Mouse (Mus musculus) forelimb bud, embryonic 11.5 days (tissue): ENCODE results near the gene Ccdc180.

Experiments used
- DNase-seq: peaks from one replicate; pipeline ENCODE4 v3.0.0-alpha.2; 2012; ENCODE audit warnings: low read depth, low spot score

Ccdc180 gene

GRCm38 (mm10) chr4:45890066-45890761 lies at the start of gene Ccdc180:
TSS of gene Ccdc180 (plus strand) at chr4:45890303.
- peak; percentile 71 for DNase-seq

DNA sequence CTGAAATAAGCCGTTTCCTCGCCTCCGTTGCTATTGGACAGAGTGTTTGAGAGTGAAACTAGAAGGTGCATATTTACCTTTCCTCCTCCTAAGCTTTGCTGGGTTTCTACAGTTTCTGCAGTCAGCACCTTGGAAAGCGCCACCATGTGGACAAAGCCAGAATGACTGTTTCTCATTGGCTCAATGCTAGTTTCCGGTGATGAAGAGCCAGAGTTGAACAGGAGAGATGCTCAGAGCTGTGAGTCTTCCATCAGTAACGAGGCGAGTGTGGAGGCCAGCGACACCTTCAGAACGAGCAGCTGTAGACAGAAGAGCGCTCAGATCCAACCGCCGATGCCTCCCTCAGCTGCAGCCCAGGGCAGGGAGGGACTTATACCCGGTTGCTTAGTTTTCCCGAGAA lies 45.7 kb upstream of the Ccdc180 start:
- peak; percentile 70 for DNase-seq

DNA sequence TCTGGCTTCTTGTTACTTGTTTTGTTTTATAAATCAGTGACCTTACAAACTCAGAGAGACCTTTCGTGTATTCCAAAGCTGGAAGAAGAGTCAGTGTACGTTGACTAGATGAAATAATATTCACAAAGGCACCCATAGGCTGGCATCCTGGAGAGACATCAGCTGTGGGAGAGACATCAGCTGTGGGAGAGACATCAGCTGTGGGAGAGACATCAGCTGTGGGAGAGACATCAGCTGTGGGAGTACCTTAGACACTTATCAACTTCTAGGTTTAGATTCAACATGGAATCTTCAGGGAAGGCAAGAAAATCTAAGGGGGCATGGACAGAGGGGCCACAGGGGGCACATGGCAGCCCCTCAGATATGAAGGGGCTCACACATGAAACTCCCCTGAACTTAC lies 43.8 kb upstream of the Ccdc180 start:
- no peak for DNase-seq

GRCm38 (mm10) chr4:45848109-45848824 lies 41.8 kb upstream of the Ccdc180 start, which contains the start of gene Stra6l:
TSS of gene Stra6l (plus strand) at chr4:45848664.
- DNase-seq = peak; percentile 84

DNA sequence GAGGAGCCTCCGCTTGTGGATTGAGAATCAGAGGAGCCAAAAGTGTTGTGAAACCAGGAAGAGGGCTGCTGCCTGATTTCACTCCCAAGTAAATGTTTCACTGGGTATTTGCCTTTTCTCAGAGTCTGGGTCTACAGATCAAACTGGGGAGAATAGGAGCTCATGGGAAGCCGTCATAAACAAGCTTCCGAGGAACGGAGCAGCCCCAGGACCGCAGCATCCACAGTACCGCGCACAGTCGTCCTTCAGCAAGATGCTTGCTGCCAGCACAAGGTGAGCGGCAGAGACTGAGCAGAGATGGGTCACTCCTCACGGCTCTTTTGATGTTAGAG lies 41.3 kb upstream of the Ccdc180 start:
- DNase-seq = no peak

GRCm38 (mm10) chr4:45849419-45849818 lies 40.7 kb upstream of the Ccdc180 start:
- no peak for DNase-seq

- DNase-seq = no peak
Observed at GRCm38 (mm10) chr4:45851640-45852051, 38.5 kb upstream of the Ccdc180 start.

DNA sequence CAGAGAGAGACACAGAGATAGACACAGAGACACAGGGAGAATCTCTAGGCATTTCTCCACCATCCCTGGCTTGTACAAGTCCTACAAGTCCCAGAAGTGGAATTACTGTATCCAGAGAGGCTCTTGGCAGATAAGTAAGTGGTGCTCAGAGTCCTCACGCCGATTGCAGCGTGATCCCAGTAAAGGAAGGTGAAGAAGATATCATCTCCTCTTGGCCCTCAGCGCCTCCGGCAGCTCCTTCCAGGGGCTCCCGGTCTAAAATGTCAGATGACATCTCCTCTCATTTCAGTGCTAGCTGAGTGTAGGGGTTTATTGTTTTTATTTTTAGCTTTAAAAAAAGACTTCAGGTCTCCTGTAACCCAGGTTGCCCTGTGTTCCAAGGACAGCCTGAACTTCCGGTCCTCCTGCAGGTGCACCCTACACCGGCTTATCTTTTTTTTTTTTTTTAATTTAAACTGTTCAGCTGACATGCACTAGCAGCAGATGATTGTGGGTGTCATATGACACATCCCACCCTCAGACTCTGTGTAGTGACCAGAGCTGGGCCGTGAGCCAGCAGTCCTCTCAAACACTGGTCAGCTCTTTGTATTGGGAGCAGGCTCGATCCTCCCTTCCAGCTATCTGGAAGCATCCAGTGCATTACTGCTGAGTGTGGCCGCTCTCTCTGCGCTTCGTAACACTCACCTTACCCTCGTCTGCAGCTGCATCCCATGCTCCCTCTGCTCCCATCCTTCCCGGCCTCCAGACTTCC lies 36.4 kb upstream of the Ccdc180 start:
- DNase-seq = no peak

- peak; percentile 67 for DNase-seq
Observed at GRCm38 (mm10) chr4:45855803-45856424, 34.2 kb upstream of the Ccdc180 start.

DNA sequence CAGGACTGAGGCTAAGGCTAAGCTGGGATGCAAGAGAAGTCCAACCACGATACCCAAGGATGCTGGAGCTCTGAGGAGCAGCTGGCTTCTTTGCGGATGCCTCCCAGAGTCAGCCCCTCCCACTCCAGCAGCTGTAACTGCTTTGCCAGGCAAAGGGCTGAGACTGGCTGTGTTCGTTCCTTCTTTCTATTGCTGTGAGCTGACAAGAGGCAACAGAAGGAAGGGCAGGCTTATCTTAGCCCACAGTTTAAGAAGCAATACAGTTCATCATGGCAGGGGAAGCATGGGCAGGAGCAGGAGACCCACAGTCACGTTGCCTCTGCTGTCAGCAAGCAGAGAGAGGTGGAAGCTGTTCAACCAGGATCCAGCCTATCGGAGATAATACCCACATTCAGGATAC lies 28.9 kb upstream of the Ccdc180 start:
- no peak for DNase-seq

DNA sequence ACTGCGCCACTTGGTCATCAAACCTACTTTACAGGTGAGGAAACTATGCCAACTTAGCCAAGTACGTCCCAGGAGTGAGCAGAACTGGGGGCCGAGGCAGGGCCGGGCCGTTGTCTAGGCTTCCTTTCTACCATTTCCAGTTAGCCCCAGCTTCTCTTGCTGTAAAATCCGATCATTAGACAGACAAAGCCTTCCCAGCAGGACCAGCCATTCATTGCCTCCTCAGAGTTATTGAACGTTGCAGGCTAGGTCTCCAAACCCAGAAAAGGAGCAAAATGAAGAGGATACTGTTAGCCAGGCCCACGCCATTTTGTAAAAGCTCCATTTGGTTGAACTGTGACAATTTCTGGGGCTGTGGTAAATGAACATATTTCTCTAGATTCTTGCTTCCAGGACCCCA lies 22.7 kb upstream of the Ccdc180 start:
- DNase-seq = no peak

GRCm38 (mm10) chr4:45869021-45869815 lies 20.9 kb upstream of the Ccdc180 start:
- DNase-seq = peak; percentile 14

- DNase-seq = no peak
Observed at GRCm38 (mm10) chr4:45872147-45872546, 18.0 kb upstream of the Ccdc180 start.

- peak; percentile 70 for DNase-seq
Observed at GRCm38 (mm10) chr4:45878929-45879328, 11.2 kb upstream of the Ccdc180 start.

DNA sequence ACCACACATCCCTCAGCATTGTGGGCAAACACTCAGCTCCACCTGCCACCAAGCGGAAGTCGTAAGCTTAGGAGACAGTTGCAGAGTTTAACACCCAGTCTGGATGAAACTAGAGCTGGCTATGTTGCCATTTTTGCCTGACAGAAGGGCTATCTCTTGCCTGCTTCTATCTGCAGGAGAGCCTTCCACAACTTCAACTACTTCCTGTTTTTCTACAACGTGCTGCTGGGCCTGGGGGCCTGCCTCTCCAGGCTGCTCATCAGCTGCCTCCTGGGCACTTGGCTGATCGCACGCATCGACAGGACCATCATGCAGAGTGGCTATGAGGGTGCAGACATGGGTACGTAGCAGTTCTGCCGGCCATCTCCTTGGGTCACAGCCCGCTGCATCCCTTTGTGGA lies 7.6 kb upstream of the Ccdc180 start:
- DNase-seq = no peak

DNA sequence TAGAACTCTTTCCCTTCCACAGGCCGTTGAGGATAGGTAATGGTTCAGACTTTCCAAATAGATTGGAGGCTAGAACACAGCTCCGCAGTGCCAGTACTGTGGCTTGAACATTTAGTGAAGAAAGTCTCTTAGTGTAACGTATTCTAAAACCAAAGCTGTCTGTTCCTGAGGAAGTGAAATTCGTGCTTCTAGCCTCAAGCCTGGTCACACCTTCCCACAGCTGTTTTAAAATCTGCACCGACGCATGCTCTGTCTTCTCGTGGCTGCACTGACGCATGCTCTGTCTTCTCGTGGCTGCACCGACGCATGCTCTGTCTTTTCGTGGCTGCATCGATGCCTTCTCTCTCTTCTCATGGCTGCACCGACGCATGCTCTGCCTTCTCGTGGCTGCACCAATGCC lies 6.9 kb upstream of the Ccdc180 start:
- DNase-seq = no peak

DNA sequence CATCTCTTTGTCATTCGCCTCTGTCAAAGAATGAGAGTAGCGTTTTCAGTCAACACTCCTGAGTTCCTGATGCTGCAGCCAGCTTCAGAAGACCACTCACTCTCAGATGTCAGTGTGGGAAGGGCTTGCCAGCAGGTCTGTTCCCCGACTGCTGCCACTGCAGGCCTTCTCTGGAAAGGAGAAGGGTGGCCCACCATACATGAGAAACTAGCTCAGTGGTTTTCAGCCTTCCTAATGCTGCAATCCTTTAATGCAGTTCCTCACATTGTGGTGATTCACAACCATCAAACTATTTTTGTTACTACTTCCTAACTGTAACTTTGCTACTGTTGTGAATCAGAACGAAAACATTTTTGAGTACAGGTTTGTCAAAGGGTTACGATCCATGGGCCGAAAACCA lies 616 bp upstream of the Ccdc180 start:
- DNase-seq = no peak

- DNase-seq = peak; percentile 3
Observed at GRCm38 (mm10) chr4:45896425-45897081, 6.5 kb downstream of the Ccdc180 start.

DNA sequence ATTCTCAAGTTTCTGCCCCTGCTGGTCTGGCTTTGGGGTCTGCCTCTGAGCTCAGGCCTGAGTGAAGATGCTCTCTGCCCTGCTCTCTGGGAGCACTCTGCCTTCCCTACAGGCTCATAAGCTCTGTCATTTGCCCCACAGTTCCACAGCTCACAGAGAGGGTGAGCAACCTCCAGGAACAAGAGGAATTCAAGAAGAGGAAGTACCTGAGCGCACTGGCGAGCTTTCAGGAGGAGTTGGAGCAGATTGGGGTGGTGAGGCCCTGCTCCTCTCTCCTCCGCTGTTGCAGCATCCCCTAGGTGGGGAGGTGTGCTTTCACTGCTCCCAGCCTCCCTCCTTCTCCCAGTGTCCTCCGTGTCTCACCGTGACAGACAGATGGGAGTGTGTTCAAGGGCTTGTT lies 8.3 kb downstream of the Ccdc180 start:
- DNase-seq = no peak

GRCm38 (mm10) chr4:45909256-45909655 lies 19.2 kb downstream of the Ccdc180 start:
- no peak for DNase-seq

GRCm38 (mm10) chr4:45909924-45910323 lies 19.8 kb downstream of the Ccdc180 start:
- DNase-seq = no peak
